Mouse (Mus musculus) thymus, adult 2 months (tissue): ENCODE results near the gene Mmd.

Experiments used
- CTCF ChIP-seq: fragments of 200-500 bp; IDR thresholded peaks from 2 replicates; pipeline ENCODE4 v1.5.1; 2012; ENCODE audit warnings: mild to moderate bottlenecking, control low read depth, low read length, moderate library complexity, borderline replicate concordance; ENCODE audit not compliant: control insufficient read depth, poor library complexity, insufficient read depth; ENCODE audit errors: extremely low read depth
- POLR2A ChIP-seq: fragments of 200-500 bp; IDR thresholded peaks from 2 replicates; pipeline ENCODE4 v1.6.1; 2012; ENCODE audit warnings: mild to moderate bottlenecking, low read length, control low read depth, moderate library complexity; ENCODE audit not compliant: control insufficient read depth, poor library complexity, insufficient read depth; ENCODE audit errors: extremely low read depth

- no peak for TF ChIP-seq CTCF
- no peak for TF ChIP-seq POLR2A
Measured at GRCm38 (mm10) chr11:90326146-90326545, 76.9 kb downstream of the Mmd start.
